Mouse (Mus musculus) midbrain, postnatal 0 days (tissue): ENCODE measurements around the gene Egfr. TPM values are rescaled to one million over a fixed set of nuclear protein-coding genes. Genes with fewer than 3 reads are reported as not detected.

ENCODE experiments used
- ATAC-seq: fragments of 200-750 bp; cut with Nextera tagmentation; 2 replicates; pipeline ENCODE4 v1.8.0; 2017; ENCODE audit warnings: moderate number of reproducible peaks, mild to moderate bottlenecking, moderate TSS enrichment, moderate library complexity; ENCODE audit not compliant: low FRiP score
- DNase-seq: peaks from one replicate; pipeline ENCODE4 v3.0.0-alpha.2; 2015; ENCODE audit warnings: low spot score
- H3K27ac ChIP-seq: fragments of 300-500 bp; sonication (generic); 2 replicates; pipeline ENCODE4 v1.5.1; 2014; ENCODE audit warnings: low read depth, mild to moderate bottlenecking, low read length, mixed read lengths
- H3K27me3 ChIP-seq: fragments of 300-500 bp; sonication (generic); 2 replicates; pipeline ENCODE4 v1.6.1; 2014; ENCODE audit warnings: low read length, control low read depth, mixed read lengths; ENCODE audit not compliant: insufficient read depth
- H3K36me3 ChIP-seq: fragments of 300-500 bp; sonication (generic); 2 replicates; pipeline ENCODE4 v1.6.1; 2014; ENCODE audit warnings: low read length, control low read depth, mixed read lengths; ENCODE audit not compliant: insufficient read depth
- H3K4me1 ChIP-seq: fragments of 300-500 bp; sonication (generic); 2 replicates; pipeline ENCODE4 v1.6.1; 2014; ENCODE audit warnings: mild to moderate bottlenecking, control low read depth, antibody characterized with exemption, low read length, mixed read lengths; ENCODE audit not compliant: insufficient read depth
- H3K4me2 ChIP-seq: fragments of 300-500 bp; sonication (generic); 2 replicates; pipeline ENCODE4 v1.6.1; 2014; ENCODE audit warnings: low read depth, mild to moderate bottlenecking, low read length, mixed read lengths; ENCODE audit not compliant: poor library complexity, severe bottlenecking
- H3K4me3 ChIP-seq: fragments of 300-500 bp; sonication (generic); 2 replicates; pipeline ENCODE4 v1.5.1; 2014; ENCODE audit warnings: low read depth, mild to moderate bottlenecking, low read length, moderate library complexity
- H3K9ac ChIP-seq: fragments of 300-500 bp; sonication (generic); replicated peaks from 2 replicates; pipeline ENCODE4 v1.6.1; 2014; ENCODE audit warnings: mild to moderate bottlenecking, low read length, moderate library complexity, mixed read lengths; ENCODE audit not compliant: poor library complexity, severe bottlenecking
- H3K9me3 ChIP-seq: fragments of 300-500 bp; sonication (generic); 2 replicates; pipeline ENCODE4 v1.6.1; 2016; ENCODE audit warnings: low read length, control low read depth
- CTCF ChIP-seq: IDR thresholded peaks from 2 replicates; pipeline ENCODE4 v1.5.1; 2016; ENCODE audit warnings: antibody characterized with exemption, mild to moderate bottlenecking
- WGBS: fragments of 180-500 bp; shearing (Covaris S2); extraction: QIAGEN DNeasy Blood & Tissue Kit; methylation state at CpG from one replicate; pipeline ENCODE4 v1.1.7; 2014; 5-methylcytosine and 5-hydroxymethylcytosine counted together
- polyA plus RNA-seq: library from polyadenylated mRNA; unstranded; fragments of >200 nt; fragmentation: Nextera tagmentation; extraction: Ambion mirVana; gene quantifications from 2 replicates; pipeline ENCODE4 v1.2.1, GENCODE M21; 2015
- total RNA-seq: library from RNA; depleted of rRNA; stranded (reverse); fragments of >200 nt; gene quantifications from 2 replicates; pipeline ENCODE4 v1.2.3, GENCODE M21; 2014; rRNA removed

Egfr gene
- total RNA-seq, result 19.3 and 25.1 TPM in 2 replicates
- 9.6 and 10.7 TPM in 2 replicates for polyA plus RNA-seq

DNA sequence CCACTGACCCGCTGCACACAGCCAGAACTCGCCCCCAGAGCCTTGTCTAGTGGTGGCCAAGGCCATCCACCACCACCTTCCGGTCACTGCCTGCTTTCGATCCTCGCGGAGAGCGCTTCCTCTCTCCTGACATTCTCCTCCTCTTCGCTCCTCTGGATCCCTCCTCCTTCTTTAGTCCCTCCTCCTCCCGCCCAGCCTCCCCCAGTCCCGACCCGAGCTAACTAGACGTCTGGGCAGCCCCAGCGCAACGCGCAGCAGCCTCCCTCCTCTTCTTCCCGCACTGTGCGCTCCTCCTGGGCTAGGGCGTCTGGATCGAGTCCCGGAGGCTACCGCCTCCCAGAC lies at the start of gene Egfr:
TSS of gene Egfr (plus strand) at position 197 of the 342 bp plus-strand sequence.
- Histone ChIP-seq H3K27me3 (peaks cover 24% of the 10 kb centered on the region), H3K4me3 (peak within 1 kb of the TSS; percentile 67), H3K9ac (peak within 1 kb of the TSS; percentile 57), H3K9me3 (no peaks in the 10 kb centered on the region), H3K27ac (peak within 1 kb of the TSS; percentile 18; the same call in 1 of the 2 replicates), H3K36me3 (no peaks in the 10 kb centered on the region), H3K4me1 (peaks cover 6% of the 10 kb centered on the region; the same call in 1 of the 2 replicates), H3K4me2 (peak within 1 kb of the TSS; percentile 98)
- ATAC-seq (peak; percentile 76), DNase-seq (peak; percentile 58)
- no peak for TF ChIP-seq CTCF
- WGBS, result 0% methylated on average over 20 of the region's 21 CpGs

DNA sequence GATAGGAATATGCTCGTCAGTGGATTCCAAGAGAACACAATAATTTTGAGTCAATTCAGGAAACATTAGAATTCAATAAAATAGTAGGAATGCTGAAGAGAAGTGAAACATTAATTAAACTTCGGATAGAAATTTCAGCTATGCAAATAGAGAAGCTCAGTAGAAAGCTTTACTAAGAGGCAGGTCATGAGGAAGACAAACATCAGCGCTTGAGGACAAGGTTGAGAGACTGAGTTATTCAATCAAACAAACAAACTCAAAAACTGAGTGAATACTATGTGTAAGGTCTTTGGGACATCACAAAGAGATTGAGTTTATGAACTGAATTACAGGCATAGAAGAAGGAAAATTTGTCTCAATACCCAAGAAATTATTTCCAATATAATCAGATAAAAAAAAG lies 48.8 kb upstream of the Egfr start:
- H3K4me1 ChIP-seq, result no peaks in the 10 kb centered on the region
- H3K36me3 ChIP-seq, result no peaks in the 10 kb centered on the region
- DNase-seq, result no peak
- no peak for ATAC-seq
- H3K27me3 ChIP-seq, result no peaks in the 10 kb centered on the region
- H3K9me3 ChIP-seq, result no peaks in the 10 kb centered on the region
- H3K9ac ChIP-seq, result no peak overlapping the region
- TF ChIP-seq CTCF, result no peak
- H3K4me2 ChIP-seq, result no peak overlapping the region
- 93% methylated on average over 3 of the region's 3 CpGs for WGBS
- H3K27ac ChIP-seq, result no peak overlapping the region
- no peak overlapping the region for H3K4me3 ChIP-seq

DNA sequence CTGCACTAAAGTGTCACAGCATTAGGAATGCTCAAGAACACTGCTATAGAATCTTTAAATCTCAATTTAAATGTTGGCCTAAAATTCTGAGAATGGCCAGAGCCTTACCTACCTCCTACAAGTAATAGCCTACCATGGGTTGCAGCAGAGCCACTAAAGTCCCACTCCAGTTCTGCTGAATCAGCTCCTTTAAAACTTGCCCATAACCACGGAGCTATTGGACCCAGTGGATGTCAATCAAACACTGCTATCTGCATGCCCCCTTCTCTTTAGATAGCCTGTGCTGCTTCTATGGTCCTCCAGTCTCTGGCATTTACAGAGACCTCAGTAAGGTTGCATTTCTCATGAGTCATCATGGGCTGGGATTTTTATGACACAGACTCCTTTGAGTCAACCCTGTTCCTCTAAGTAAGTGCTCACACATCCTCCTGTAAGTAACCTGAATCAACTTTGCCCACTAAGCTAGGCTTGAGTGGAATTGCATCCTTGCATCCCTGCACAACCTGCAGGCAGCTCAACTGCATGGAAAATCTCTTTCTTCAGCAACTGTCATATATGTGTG lies 16.8 kb upstream of the Egfr start:
- no peaks in the 10 kb centered on the region for H3K4me1 ChIP-seq
- no peak for TF ChIP-seq CTCF

DNA sequence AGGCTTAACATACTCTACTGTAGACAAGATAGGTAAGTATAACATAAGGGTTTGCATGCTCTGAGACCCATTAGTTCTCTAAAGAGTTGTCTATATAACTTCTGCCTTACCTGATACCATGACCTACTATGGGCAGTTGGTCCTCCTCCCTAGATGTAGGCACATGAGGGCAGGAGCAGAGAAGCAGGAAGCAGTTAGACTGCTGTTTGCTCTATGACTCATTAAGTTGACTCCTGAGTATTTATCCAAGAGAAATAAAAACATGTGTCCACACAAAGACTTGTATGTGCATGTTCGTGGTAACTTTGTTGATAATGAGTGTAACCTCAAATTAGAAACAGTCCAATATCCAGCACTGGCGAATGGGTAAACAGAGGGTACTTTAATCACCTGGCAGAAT lies 14.7 kb upstream of the Egfr start:
- no peaks in the 10 kb centered on the region for H3K27me3 ChIP-seq
- H3K9ac ChIP-seq, result no peak overlapping the region
- no peak overlapping the region for H3K4me3 ChIP-seq
- H3K36me3 ChIP-seq, result no peaks in the 10 kb centered on the region
- no peaks in the 10 kb centered on the region for H3K4me1 ChIP-seq
- ATAC-seq (no peak), DNase-seq (no peak)
- 74% methylated on average over 2 of the region's 2 CpGs for WGBS
- no peak for TF ChIP-seq CTCF
- no peak overlapping the region for H3K4me2 ChIP-seq
- no peak overlapping the region for H3K27ac ChIP-seq
- H3K9me3 ChIP-seq, result no peaks in the 10 kb centered on the region

More for the DNA sequence above, 16.8 kb upstream of the Egfr start:
- H3K9me3 ChIP-seq, result no peaks in the 10 kb centered on the region
- ATAC-seq (no peak), DNase-seq (no peak)
- H3K27ac ChIP-seq, result no peak overlapping the region
- H3K36me3 ChIP-seq, result no peaks in the 10 kb centered on the region
- H3K4me3 ChIP-seq, result no peak overlapping the region
- H3K27me3 ChIP-seq, result no peaks in the 10 kb centered on the region
- WGBS, result 66% methylated on average over 1 of the region's 1 CpGs
- no peak overlapping the region for H3K4me2 ChIP-seq
- no peak overlapping the region for H3K9ac ChIP-seq

DNA sequence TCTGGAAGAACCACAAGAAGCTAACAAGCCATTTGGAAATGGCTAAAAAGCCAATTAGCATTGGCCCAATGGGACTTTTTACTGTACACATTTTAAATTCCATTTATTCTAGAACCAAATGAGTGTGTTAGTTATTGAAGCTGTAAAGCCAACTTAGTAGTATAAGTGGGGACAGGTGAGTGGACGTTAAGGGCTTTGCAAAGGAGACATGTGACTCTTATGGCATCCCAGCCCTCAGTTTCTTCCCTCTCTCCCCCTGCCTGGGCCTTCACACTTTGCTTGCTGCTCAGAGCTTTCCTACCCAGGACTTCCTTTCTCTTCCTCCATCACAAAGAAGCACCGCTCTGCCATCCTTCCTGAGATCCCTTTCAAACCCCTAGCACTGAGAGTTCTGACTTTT lies 13.3 kb upstream of the Egfr start:
- H3K4me1 ChIP-seq, result no peaks in the 10 kb centered on the region
- WGBS, result 93% methylated on average over 2 of the region's 2 CpGs
- DNase-seq (no peak), ATAC-seq (no peak)
- no peak overlapping the region for H3K4me2 ChIP-seq
- no peaks in the 10 kb centered on the region for H3K36me3 ChIP-seq
- H3K27me3 ChIP-seq, result no peaks in the 10 kb centered on the region
- no peak for TF ChIP-seq CTCF
- no peaks in the 10 kb centered on the region for H3K9me3 ChIP-seq
- no peak overlapping the region for H3K4me3 ChIP-seq
- no peak overlapping the region for H3K27ac ChIP-seq
- no peak overlapping the region for H3K9ac ChIP-seq

DNA sequence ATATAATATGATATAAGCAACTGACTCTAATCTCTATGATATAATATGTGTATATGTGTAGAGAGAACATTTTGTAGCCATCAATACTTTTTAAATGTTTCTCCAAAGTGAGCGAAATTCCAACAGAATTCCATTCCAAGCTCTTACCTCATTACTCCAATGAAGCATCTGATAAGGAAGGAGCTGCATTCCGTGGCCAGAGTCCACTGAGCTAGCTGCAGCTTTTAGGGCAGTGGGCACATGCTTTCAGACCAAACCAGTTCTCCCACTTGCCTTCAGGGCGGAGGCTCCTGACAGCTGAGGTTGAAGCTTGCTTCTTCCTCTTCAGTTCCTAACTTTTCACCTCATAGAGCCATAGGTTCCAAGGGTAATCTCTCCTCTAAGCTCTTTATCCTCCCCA lies 12.8 kb upstream of the Egfr start:
- Histone ChIP-seq H3K9ac (no peak overlapping the region), H3K4me3 (no peak overlapping the region), H3K4me1 (no peaks in the 10 kb centered on the region), H3K27ac (no peak overlapping the region), H3K27me3 (no peaks in the 10 kb centered on the region), H3K36me3 (no peaks in the 10 kb centered on the region), H3K9me3 (no peaks in the 10 kb centered on the region), H3K4me2 (no peak overlapping the region)
- TF ChIP-seq CTCF, result no peak
- ATAC-seq, result no peak
- WGBS, result 85% methylated on average over 3 of the region's 3 CpGs
- no peak for DNase-seq
